Mouse (Mus musculus): ENCODE results near the gene Daam1. TPM values are rescaled to one million over a fixed set of nuclear protein-coding genes. Genes with fewer than 3 reads are reported as not detected.
"Not testable (repeated sequence)": the region's sequence is repeated elsewhere in the genome, so short reads cannot be mapped to it uniquely, and the experiment has no call there.

The Daam1 gene
- total RNA-seq, 1 experiment from 2014 or later = 20.0 TPM

DNA sequence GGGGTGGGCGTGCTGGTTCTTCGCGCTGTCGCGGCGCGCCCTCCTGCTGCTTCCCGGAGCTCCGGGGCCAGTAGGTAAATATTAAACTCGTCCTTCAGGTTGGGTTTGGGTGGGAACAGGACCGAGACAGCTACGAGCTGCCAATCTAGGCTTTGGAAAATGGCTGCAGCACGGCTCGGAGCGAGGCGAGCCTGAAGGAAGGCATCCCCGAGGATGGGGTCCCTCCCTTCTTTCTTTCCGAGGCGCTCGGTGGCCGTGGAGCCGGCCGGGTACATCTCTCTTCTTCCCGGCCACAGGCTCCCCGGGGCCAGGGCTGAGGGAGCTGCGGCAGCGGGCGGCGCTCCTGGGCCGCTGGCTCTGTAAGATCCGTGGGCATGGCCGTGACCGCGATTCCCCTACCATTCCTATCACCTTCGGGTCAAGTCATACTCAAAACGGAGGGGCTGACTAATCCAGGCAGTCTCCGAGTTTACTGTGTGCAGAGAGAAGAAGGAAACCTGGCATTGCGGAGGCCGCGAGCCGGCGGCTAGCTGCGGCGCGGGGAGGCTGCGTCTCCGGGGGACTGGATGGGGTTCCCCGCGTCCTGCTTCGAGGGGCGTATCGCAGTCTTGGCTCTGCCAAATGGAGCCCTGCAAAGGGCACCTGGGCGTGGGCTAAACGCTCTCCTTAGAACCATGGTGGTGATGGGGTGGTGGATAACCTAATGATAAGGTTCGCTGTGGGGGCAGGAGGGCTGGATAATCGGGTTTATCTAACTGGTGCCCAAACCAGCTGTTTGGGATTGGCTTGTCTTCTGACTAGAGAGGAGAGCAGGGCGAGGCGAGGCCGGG, 595 bp downstream of the Daam1 start:
- no peak for ATAC-seq (replicated peaks; ENCODE audit: low read depth, poor library complexity, severe bottlenecking)

DNA sequence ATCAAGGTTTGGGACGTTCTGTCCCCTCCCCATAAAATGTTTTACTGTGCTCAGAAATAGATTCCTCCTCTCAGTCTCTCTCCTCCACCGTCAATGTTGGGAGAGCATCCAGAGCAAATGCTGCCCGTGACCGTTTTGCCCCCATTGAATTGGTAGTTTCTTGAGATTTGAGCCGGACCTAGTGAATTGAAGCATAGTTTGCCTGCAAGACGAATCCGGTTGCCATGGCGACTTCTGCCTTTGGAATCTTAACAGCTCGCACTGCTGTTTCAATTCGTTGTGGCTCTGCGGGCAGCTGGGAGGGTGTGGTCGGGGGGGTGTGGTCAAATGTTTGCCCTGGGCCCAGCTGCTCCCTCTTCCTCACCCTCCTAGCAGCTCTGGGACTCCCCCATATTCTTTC, 1.3 kb downstream of the Daam1 start:
- ATAC-seq (replicated peaks; ENCODE audit: low read depth, poor library complexity, severe bottlenecking) = peak; percentile 46

DNA sequence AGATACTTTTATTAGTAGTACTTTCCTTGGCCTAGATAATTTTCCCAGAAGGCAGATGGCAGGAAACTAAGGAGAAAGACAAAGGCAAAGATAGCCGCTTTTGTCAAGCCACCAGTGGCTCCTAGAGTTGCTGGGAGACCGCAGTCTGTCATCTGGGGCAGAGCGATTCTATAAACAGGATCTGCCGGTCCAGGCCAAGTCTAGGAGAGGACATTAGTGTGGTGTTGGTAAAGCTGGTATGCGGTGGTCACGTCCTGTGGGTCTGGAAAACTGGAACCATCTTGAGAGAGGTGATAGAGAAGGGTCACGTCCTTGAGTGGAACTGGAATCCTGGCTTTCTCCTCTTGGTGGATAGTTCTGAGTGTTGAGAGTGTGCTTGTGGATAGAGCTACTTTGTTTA, 3.2 kb downstream of the Daam1 start:
- no peak for ATAC-seq (replicated peaks; ENCODE audit: low read depth, poor library complexity, severe bottlenecking)

DNA sequence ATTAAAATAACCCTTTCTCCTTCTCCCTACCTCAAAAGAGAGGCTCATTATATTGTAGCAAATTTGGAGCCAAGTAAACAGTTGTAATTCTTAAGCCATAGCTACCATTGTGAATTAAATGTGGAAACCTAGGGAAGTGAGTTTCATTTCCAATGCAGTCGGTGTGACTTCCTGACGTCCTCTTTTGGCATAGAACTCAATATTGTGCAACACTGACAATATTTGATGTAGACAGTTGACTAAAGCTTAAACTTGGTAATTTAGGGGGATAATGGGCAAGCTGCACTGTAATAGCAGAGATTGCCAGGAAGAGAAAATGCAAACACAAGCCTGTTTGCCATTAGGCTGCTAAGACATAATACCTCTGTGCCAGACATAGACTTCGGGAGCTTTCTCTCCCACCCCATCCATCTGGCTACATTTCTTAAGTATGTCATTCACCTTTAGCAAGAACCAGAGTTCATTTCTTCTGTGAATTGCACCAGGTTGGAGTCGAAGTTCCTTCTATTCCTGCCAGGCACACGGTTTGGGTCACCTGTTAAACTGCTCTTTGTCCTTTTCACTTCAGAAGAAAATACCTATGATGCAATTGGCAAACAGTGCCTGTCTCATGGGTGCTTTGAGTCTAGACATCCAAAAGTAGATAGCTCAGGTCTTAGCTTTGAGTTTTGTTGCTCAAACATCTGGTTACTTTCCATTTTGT, 5.2 kb downstream of the Daam1 start:
- 0 out of 2 replicates have a peak, but pooled peaks have one; percentile 24 for ATAC-seq (replicated peaks; ENCODE audit: low read depth, poor library complexity, severe bottlenecking)

DNA sequence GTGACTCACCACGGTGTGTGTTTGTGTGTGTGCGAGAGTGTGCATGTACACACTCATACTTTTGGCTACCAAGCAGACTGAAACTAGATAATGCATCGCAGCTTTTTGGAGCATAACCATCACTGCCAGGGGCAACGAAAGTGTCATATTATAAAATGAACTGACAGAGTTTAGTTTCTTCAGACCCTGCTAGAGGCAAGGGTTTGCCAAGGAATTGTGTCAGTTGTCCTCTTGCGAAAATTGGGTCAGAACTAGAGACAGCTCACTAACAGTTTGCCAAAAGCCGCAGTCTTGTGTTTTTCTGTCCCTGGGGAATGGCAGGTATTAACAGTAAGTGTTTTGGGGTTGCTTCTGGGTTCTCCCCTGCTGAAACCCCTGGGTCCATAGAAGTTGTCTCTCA, 5.9 kb downstream of the Daam1 start:
- no peak for ATAC-seq (replicated peaks; ENCODE audit: low read depth, poor library complexity, severe bottlenecking)

DNA sequence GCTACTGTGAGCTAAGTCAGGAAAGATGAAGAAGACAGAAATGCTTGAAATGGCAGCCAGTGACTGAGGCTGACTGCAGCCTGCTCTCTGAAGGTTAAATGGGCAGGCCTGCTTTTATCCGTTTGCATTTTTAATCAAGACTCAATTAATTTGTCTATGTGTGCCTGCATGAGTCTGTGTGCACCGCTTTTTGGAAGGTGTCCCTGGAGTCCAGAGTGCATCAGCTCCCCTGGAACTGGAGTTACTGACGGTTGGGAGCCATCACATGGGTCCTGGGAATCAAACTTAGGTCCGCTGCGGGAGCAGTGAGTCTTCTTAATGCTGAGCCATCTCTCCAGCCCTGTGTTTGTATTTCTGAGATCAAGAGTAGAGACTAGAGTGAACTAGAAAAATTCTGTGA, 6.7 kb downstream of the Daam1 start:
- no peak for ATAC-seq (replicated peaks; ENCODE audit: low read depth, poor library complexity, severe bottlenecking)

DNA sequence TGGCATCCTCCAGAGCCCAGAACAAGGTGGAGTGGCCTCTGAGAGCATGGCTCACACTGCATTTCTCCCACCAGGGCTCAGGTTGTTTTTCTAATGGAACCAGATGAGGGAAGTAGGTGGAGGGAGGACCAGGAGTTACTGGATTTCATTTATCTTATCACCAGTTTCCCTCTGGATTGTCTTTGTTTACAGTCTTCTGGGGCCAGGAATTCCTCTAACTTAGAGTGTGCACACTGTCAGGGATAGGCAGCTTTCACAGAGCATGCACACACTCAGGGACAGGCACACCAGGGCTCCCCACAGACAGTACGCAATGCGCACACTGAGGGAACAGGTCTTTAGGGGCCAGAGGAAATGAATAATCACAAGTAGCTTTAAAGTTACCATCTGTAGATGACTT, 7.4 kb downstream of the Daam1 start:
- ATAC-seq (replicated peaks; ENCODE audit: low read depth, poor library complexity, severe bottlenecking) = no peak

DNA sequence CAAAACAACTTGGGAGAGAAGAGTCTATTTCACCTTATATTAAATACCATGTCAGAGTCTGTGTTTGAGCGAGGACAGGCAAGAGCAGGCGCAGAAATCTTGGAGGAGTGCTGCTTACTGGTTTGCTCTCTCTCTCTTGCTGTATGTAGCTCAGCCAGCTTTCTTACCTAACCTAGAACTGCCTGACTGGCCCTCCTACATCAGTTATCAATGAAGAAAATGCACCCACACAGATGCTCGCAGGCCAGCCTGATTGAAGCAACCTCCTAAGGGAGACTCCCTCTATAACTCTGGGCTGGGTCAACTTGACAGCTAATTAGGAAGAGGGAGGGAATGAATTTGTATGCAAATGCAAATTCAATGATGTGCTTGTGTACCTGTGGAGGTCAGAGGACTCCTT, 8.8 kb downstream of the Daam1 start:
- ATAC-seq (replicated peaks; ENCODE audit: low read depth, poor library complexity, severe bottlenecking) = no peak

DNA sequence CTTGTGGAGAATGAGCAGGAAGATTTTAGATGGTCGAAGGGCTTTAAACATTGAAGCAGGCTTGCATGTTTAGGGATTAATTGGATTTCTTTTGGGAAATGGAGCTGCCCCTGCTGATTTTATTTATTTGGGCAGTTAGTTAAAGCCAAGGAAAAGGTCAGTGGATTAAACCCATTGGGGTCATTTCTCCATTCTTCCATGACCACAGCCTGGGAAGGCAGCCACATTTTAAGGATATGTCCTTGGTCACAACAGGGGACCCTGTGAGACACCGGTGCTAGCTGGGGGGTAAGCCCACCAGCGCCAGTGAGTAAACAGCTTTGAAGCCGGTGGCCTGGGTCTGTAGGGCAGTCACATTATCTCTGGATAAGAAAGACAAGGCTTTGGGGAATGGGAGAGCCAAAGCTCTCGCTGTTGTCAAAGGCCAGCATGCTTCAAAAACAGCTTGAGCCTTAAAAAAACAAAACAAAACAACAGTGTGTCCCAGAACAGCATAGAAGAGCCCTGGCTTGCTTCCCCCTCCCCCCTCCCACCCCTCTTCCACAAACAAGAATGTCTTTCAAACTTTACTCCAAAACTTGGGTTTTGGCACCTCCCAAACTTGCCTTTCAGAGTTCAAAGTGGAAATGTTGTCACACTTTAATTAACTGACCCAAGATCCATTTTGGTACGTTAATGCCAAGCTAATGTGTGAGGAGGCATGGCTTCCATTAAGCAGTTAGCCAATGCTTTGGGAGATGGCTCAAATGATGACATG, 9.7 kb downstream of the Daam1 start:
- ATAC-seq (replicated peaks; ENCODE audit: low read depth, poor library complexity, severe bottlenecking) = no peak

DNA sequence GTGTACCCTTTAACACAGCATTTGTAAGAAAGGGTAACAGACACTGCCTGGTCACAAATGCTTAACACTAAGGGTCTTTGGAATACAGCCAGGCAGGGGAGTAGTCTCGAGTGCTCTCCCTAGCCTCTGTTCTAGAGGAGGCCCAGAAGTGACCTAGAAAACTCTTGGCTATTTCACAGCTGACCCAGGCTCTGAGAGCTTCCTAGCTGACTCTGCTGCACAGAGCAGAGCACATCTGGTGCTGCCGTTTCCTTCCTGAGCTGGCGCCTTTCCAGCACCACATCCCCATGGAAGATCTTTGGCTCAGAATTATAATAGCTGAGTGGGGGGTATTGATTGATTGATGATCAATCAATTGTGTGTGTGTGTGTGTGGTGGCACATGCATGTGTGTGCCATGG, 11.1 kb downstream of the Daam1 start:
- ATAC-seq (replicated peaks; ENCODE audit: low read depth, poor library complexity, severe bottlenecking) = no peak

DNA sequence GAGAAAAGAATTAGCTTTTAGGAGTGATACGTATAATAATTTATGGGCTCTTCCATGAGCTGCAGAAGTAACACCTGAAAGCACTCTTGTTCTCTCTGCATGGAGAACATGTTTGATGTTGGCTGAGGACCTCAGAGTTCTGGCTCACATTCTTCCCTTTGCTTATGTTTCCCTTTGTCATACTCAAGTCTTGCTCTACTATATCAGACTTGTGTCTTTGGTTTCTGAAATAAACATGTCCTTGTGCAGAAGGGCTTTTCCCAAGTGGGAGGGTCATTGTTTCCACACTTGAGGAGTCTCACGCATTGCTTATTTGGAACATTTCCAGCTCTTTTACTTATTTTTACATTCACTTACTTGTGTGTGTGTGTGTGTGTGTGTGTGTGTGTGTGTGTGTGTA, 11.7 kb downstream of the Daam1 start:
- ATAC-seq (replicated peaks; ENCODE audit: low read depth, poor library complexity, severe bottlenecking) = no peak

DNA sequence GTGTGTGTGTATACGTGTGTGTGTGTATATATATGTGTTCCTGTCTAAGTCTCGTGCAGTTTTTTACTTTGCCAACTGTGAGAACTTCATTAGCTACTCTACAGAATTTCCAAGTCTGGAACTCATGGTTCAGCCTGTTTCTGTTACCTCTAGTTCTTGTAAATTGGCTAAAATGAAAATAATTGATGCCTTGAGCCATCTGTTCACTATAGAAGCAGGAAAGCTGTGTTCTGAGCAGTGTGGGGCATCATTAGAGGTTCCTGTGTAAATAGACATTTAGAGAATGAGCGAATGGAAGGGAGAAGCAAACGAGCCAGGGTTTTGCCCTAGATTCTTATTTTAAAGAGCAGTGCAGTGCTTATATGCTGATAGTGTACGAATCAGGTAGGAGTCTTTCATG, 14.6 kb downstream of the Daam1 start:
- ATAC-seq (replicated peaks; ENCODE audit: low read depth, poor library complexity, severe bottlenecking) = no peak

DNA sequence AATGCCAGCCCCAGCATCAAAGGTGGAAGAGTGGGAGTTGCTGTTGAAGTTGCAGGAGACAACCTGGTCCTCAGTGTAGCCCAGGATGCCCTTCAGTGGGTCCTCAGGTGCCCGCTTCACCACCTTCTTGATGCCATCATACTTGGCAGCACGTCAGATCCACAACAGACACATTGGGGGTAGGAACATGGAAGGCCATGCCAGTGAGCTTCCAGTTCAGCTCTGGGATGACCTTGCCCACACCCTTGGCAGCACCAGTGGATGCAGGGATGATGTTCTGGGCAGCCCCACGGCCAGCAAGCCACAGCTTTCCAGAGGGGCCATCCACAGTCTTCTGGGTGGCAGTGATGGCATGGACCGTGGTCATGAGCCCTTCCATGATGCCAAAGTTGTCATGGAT, 15.5 kb downstream of the Daam1 start:
- not testable (repeated sequence) for ATAC-seq (replicated peaks; ENCODE audit: low read depth, poor library complexity, severe bottlenecking)

DNA sequence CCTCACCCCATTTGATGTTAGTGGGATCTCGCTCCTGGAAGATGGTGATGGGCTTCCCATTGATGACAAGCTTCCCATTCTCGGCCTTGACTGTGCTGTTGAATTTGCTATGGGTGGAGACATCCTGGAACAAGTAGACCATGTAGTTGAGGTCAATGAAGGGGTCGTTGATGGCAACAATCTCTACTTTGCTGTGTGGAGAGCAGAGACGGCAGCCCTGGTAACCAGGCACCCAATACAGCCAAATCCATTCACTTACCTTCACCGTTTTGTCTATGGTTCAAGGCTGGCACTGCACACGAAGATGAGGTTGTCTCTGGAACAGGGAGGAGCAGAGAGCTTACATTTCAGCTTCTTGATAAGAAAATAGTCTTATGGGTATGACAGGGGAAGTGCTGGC, 16.1 kb downstream of the Daam1 start:
- not testable (repeated sequence) for ATAC-seq (replicated peaks; ENCODE audit: low read depth, poor library complexity, severe bottlenecking)

DNA sequence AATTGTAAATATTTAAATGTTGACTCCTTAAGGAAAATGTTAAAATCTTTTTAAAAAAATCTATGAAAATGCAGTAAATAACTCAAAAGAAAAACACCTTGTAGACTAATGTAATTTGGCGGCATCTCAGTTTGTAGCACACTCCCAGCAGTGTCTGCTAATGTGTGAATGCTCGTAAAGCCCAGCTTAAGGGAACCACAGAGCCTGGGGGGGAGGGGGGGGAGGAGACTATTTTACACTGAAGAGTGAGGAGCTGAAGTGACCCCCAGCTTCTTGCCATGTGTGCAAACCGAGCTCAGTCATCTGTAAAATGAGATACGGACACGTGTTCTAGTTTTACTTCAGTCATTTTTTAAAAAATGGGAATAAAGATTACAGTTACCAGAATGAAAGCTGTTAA, 16.7 kb downstream of the Daam1 start:
- ATAC-seq (replicated peaks; ENCODE audit: low read depth, poor library complexity, severe bottlenecking) = no peak

DNA sequence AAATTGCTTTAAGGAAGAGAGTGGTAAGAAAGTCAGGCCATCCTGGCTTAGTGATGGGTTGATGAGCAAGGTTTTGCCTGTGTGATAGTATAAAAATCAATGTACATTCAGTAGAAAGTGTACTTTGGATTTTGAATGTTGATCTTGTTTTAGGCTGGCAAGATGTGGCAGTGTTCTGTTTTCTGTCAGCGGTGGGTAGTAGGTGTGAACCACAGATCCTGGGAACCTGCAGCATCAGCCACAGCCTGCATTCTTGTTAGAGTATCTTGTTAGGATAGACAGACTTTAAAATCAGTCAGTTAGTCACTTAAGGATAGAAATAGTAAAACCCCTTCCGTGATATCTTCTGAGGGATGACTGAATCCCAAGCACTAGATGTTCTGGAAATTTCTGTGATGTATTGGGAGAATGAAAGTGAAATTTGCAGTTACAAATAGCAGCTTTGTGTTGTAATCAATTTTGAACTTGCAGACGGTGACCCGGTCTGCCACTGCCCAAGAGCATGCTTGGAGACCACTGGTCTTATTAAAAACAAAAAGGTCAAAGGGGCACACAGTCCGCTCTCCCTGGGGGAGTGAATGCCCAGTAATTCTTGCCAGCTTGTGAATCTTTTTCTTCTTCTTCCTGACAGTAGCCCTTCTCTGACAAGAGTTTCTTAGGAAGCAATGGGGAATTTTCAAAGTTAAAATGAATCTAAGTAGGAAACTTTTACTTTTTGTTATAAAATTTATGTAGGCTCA, 17.3 kb downstream of the Daam1 start:
- ATAC-seq (replicated peaks; ENCODE audit: low read depth, poor library complexity, severe bottlenecking) = no peak

DNA sequence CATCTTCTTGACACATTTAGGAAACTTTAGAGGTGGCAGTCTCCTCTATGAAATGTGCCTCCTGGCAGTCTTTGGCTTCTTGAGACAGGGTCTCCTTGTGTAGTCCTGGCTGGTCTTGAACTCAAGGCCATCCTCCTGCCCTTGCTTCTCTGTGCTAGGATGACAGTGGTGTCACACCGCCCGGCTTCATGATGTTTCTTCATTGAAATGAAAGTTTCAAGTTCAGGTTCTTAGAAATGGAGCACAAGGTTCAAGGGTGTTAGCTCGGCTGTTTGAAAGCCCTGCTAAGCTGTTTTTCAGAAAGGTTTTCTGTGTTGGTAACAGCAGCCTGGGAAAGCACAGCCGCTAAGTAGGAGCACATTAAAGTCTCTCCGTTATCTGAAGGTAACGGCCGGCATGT, 18.2 kb downstream of the Daam1 start:
- no peak for ATAC-seq (replicated peaks; ENCODE audit: low read depth, poor library complexity, severe bottlenecking)

DNA sequence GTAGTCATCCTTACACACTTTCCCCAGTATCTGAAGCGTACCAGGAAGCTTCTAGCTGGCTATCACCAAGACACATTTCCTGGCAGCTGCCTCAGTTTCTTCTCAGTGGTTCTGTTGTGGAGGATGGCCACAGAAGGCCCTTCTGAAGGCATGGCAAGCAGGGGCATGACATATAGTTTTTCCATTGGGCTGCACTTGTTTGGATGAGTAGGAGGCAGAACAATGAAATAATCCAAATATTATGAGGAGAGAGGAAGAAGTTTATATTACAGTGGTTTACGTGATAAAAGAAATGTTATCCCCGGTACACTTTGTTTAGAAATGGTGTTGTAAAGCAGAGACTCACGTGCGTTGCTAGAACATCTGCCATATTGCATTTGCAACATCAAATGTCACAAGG, 19.3 kb downstream of the Daam1 start:
- ATAC-seq (replicated peaks; ENCODE audit: low read depth, poor library complexity, severe bottlenecking) = no peak

DNA sequence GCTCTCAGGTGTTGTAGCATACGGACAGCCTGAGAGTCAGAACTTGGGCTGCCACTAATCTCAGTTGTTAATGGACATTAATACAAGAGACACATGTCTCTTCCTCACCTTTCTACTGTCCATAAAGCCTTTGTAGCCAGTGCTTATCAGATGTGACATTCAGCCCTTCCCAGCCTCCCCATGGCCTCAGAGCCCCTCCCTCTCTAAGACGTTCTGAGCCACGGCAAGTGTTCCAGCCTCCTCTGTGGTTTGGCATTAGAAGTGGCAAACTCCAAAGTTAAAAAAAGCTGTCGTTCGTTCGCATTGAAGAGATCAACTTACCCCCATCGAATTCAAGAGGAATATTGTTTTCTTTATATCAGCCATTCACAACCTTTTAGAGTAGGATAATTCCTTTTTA, 21.8 kb downstream of the Daam1 start:
- peak; percentile 45; the same call in 1 of the 2 replicates for ATAC-seq (replicated peaks; ENCODE audit: low read depth, poor library complexity, severe bottlenecking)

DNA sequence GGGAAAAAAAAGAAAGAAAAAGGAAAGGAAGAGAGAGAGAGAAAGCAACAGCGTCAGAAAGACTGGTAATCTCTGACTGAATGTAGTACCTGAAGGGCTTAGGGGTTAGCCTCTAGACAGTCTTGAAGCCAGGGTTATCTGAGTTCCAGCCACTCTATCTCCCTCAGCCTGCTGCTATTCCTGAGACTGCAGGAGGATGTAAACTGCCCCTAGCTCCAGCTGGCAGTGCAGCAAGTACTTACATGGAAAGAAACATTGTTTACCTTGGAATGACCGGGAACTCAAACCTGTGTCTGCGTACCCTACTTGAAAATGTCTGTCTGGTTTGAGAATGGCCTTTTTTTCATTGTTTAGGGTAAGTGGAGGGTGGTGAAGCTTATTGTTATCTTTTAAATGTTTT, 22.8 kb downstream of the Daam1 start:
- no peak for ATAC-seq (replicated peaks; ENCODE audit: low read depth, poor library complexity, severe bottlenecking)

Data from common myeloid progenitor, adult 5-6 weeks (primary cell).